Mouse (Mus musculus) cortical plate, adult 2 months (tissue): ENCODE measurements at regions not wholly inside any gene's neighbourhood (a gene's known extent, or its start where the extent isn't known, plus 50 kb on each side); places are given as distances from the start of the nearest gene placed in this dataset.

Experiments used
- CTCF ChIP-seq: fragments of 200-500 bp; IDR thresholded peaks from 2 replicates; pipeline ENCODE4 v1.5.1; 2011; ENCODE audit warnings: mild to moderate bottlenecking, control low read depth, low read length; ENCODE audit not compliant: insufficient read depth; ENCODE audit errors: extremely low read depth
- POLR2A ChIP-seq: fragments of 200-500 bp; IDR thresholded peaks from 2 replicates; pipeline ENCODE4 v1.6.1; 2011; ENCODE audit warnings: mild to moderate bottlenecking, low read length, control low read depth; ENCODE audit not compliant: insufficient read depth; ENCODE audit errors: extremely low read depth

DNA sequence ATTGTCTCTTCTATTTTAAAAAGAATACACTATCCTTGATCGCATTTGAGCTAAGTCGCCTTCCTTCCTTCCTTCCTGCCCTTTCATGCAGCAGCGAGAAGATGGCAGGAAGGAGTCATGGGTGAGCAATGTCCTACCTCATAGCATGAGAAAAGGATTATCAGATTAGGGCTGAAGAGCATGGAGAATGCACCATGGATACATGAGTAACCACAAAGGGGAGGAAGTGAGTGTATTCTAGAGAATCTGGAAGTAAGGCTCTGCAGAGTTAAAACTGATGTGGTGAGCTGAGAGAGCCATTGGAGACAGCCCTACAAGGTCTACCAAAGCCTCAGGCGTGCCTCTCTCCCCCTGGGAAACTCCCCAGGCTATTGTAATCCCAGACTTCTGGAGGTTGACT, 270.2 kb downstream of the Zfp704 start:
- no peak for TF ChIP-seq POLR2A
- no peak for TF ChIP-seq CTCF
